Mouse (Mus musculus) cerebellum, adult 2 months (tissue): Measurements from ENCODE around the gene Asb1.

Experiments
- CTCF ChIP-seq: fragments of 200-500 bp; IDR thresholded peaks from 2 replicates; pipeline ENCODE4 v1.5.1; 2011; ENCODE audit warnings: low read depth, mild to moderate bottlenecking, control low read depth, low read length, moderate library complexity, borderline replicate concordance; ENCODE audit not compliant: insufficient read depth
- POLR2A ChIP-seq: fragments of 200-500 bp; IDR thresholded peaks from 2 replicates; pipeline ENCODE4 v1.6.1; 2011; ENCODE audit warnings: low read length, control low read depth, borderline replicate concordance; ENCODE audit not compliant: insufficient read depth

GRCm38 (mm10) chr1:91545226-91545625, 4.9 kb downstream of the Asb1 start:
- TF ChIP-seq CTCF (no peak), POLR2A (no peak)
